Mouse (Mus musculus): ENCODE data around the gene Gpnmb. TPM values are rescaled to one million over a fixed set of nuclear protein-coding genes. Genes with fewer than 3 reads are reported as not detected.

The Gpnmb gene
- polyA plus RNA-seq (2011; ENCODE audit: insufficient read length, low read depth, missing spikeins), result 29.1 and 33.1 TPM in 2 replicates

DNA sequence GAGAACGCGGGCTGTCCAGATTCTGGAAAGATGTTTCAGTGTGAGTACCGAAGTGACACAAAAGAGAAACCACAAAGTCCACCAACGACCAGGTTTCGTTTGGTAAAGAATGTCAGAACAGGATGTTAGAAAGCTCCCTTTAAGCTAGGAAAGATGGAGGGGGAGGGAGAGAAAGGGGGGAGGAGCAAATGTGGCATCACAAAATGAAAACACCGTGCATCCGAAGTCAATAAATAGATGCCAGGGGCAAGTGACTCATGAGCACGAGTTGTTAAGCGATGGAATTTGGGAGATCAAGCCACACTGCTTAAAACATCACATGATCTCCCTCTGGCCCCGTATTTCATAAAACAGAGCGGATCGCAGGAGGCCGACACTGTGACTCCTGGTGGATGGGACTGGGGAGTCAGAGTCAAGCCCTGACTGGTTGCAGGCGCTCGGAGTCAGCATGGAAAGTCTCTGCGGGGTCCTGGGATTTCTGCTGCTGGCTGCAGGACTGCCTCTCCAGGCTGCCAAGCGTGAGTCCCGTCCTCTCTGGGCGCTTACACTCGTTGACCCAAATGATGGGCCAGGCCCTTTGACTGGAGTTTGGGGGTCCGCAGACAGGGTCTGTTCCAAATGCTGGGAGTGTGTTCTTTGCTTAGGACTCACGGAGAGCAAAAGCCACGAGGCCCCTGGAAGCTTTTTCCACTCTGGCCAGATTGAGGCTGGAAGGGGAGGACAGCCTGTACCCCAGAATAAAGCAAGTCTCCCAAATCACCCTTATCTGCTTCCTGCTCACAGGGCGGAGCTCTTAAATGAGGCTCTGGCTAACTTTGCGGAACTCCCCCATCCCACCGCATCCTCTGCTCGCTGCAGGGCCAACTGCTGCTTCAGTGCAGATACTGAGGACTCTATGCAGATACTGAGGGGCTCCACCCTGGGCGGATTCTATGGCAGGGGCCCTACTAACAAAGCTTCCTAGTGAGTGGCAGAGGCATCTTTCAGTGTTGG lies at the start of gene Gpnmb:
TSS of gene Gpnmb (plus strand) at position 272 of the 993 bp plus-strand sequence.
- H3K4me3 ChIP-seq (ENCODE audit: insufficient read depth, low read length), result peak within 1 kb of the TSS; percentile 5
- no peak within 1 kb of the TSS for H3K27ac ChIP-seq (ENCODE audit: insufficient read depth, low read length)
- TF ChIP-seq CTCF (IDR thresholded peaks at IDR 0.05; ENCODE audit: borderline replicate concordance, insufficient read depth, low read length) (no peak), POLR2A (IDR thresholded peaks at IDR 0.05; ENCODE audit: low read depth, low read length) (no peak)
- H3K4me1 ChIP-seq (ENCODE audit: control insufficient read depth, insufficient read depth, low read length), result peaks cover 8% of the 10 kb centered on the region; the same call in 1 of the 2 replicates

DNA sequence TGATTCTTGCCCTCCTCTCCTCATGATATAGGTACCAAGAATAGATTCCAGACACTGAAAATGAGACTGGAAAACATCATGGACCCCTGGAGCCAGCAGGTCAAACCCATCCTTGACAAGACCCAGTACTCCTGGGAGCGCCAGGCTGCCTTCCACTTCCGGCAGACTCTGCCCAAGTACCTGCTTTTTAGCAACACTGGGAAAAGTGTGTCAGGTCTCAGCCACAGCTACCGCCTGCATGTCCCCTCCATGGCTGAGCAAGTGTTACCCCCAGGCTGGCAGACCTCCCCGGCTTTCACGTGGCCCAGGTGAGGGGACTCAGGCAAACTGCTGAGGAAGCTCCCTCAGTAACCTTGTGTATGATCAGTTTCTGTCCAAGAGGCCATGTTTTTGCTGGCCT lies 46.4 kb upstream of the Gpnmb start:
- no peaks in the 10 kb centered on the region for H3K4me1 ChIP-seq (ENCODE audit: control insufficient read depth, insufficient read depth, low read length)
- TF ChIP-seq POLR2A (IDR thresholded peaks at IDR 0.05; ENCODE audit: low read depth, low read length) (no peak), CTCF (IDR thresholded peaks at IDR 0.05; ENCODE audit: borderline replicate concordance, insufficient read depth, low read length) (no peak)
- H3K4me3 ChIP-seq (ENCODE audit: insufficient read depth, low read length), result no peak overlapping the region
- no peak overlapping the region for H3K27ac ChIP-seq (ENCODE audit: insufficient read depth, low read length)

DNA sequence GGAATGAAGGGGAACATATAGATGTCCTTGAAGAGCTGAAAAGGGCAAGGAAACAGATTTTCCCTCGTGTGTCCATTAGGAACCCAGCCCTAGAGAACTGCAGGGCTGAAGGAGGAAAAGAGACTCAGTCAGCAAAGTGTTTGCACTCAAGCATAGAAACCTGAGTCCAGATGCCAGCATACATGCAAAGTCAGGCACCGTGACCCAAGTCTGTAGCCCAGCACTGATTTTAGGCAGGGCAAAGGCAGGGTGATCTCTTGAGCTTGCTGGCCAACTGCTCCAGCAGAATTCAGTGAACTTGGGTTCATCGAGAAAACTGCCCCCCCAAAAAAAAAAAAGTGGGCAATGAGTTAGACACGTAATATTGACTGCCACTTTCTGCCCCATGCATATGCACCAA lies 44.4 kb upstream of the Gpnmb start:
- TF ChIP-seq CTCF (IDR thresholded peaks at IDR 0.05; ENCODE audit: borderline replicate concordance, insufficient read depth, low read length) (no peak), POLR2A (IDR thresholded peaks at IDR 0.05; ENCODE audit: low read depth, low read length) (no peak)
- no peak overlapping the region for H3K4me3 ChIP-seq (ENCODE audit: insufficient read depth, low read length)
- no peaks in the 10 kb centered on the region for H3K4me1 ChIP-seq (ENCODE audit: control insufficient read depth, insufficient read depth, low read length)
- no peak overlapping the region for H3K27ac ChIP-seq (ENCODE audit: insufficient read depth, low read length)

DNA sequence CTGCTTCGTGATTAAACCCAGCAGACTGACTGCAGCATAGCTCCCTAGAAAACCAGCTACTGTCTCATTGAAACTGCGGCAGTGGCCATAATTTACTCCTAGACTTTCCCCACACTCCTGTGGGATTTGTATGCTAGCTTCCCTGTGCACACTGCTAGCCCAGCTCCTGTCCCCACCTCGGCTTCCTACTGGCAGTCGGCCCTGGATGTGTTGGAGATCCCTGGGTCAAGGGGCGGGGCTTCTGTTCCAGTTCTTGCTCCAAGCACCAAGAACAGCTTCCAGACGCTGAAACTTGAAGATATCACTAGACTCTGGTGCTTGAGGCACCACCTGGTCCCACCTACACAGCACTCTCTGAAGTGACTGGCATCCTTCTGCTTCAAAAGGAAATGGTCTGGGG lies 38.2 kb upstream of the Gpnmb start:
- TF ChIP-seq POLR2A (IDR thresholded peaks at IDR 0.05; ENCODE audit: low read depth, low read length) (no peak), CTCF (IDR thresholded peaks at IDR 0.05; ENCODE audit: borderline replicate concordance, insufficient read depth, low read length) (no peak)
- Histone ChIP-seq H3K4me3 (ENCODE audit: insufficient read depth, low read length) (no peak overlapping the region), H3K4me1 (ENCODE audit: control insufficient read depth, insufficient read depth, low read length) (no peaks in the 10 kb centered on the region), H3K27ac (ENCODE audit: insufficient read depth, low read length) (no peak overlapping the region)

DNA sequence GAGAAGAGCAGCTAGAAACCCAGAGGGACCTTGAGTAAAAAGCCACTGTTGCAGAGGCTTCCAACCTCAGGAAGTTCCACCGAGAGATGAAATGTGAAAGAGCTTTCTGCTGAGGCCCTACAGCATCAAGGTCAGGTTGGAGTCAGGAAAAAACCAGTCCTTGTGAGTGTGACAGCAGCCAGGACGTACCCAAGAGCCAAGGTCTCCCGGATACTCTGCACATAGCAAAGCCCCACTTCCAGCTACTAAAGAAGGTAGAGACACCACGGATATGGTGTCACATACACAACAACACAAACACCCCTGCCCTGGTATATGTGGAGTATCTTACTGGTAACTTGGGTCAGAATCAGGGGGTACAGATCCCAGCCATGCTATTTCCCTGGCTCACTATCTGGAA lies 37.5 kb upstream of the Gpnmb start:
- no peak overlapping the region for H3K27ac ChIP-seq (ENCODE audit: insufficient read depth, low read length)
- TF ChIP-seq CTCF (IDR thresholded peaks at IDR 0.05; ENCODE audit: borderline replicate concordance, insufficient read depth, low read length) (no peak), POLR2A (IDR thresholded peaks at IDR 0.05; ENCODE audit: low read depth, low read length) (no peak)
- H3K4me1 ChIP-seq (ENCODE audit: control insufficient read depth, insufficient read depth, low read length), result no peaks in the 10 kb centered on the region
- no peak overlapping the region for H3K4me3 ChIP-seq (ENCODE audit: insufficient read depth, low read length)

DNA sequence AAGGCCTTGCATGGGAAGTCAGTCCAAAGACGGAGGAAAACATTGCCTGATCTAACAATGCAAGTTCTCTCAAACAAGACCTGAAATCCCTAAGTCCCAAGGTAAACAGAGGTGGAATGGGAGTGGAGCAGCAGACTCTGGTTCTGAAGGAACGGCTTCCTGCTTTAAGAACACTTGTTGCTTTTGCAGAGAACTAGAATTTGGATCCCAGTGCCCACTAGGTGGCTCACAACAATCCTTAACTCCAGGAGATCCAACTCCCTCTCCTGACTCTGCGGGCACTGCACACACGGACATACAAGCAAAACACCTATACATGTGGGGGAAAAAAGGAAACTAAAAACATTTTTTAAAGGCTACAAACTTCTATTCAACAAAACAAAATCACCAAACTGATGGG lies 33.0 kb upstream of the Gpnmb start:
- no peaks in the 10 kb centered on the region for H3K4me1 ChIP-seq (ENCODE audit: control insufficient read depth, insufficient read depth, low read length)
- no peak overlapping the region for H3K27ac ChIP-seq (ENCODE audit: insufficient read depth, low read length)
- H3K4me3 ChIP-seq (ENCODE audit: insufficient read depth, low read length), result no peak overlapping the region
- no peak for TF ChIP-seq CTCF (IDR thresholded peaks at IDR 0.05; ENCODE audit: borderline replicate concordance, insufficient read depth, low read length)

DNA sequence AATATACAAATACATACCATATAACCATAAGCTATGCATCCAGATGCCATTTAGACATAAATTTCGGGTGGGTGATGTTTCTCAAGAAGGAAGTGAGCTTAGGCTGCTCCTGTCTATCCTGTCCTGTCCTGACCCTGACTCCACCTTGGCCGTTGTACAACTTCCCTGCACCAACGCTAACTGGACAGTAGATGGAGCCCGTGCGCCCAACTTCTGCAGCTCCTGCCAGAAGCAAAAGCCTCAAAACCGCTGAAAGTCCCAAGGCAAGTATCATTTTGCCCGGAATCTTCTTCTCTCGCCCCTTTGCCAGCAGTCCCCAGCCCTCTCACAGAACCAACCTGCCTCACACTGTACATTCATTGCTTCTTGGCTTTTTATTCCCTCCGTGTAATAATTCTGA lies 28.4 kb upstream of the Gpnmb start:
- Histone ChIP-seq H3K4me1 (ENCODE audit: control insufficient read depth, insufficient read depth, low read length) (no peaks in the 10 kb centered on the region), H3K4me3 (ENCODE audit: insufficient read depth, low read length) (peak overlapping the region; percentile 35), H3K27ac (ENCODE audit: insufficient read depth, low read length) (no peak overlapping the region)
- TF ChIP-seq CTCF (IDR thresholded peaks at IDR 0.05; ENCODE audit: borderline replicate concordance, insufficient read depth, low read length) (peak; percentile 88; the same call in 1 of the 2 replicates), POLR2A (IDR thresholded peaks at IDR 0.05; ENCODE audit: low read depth, low read length) (no peak)

DNA sequence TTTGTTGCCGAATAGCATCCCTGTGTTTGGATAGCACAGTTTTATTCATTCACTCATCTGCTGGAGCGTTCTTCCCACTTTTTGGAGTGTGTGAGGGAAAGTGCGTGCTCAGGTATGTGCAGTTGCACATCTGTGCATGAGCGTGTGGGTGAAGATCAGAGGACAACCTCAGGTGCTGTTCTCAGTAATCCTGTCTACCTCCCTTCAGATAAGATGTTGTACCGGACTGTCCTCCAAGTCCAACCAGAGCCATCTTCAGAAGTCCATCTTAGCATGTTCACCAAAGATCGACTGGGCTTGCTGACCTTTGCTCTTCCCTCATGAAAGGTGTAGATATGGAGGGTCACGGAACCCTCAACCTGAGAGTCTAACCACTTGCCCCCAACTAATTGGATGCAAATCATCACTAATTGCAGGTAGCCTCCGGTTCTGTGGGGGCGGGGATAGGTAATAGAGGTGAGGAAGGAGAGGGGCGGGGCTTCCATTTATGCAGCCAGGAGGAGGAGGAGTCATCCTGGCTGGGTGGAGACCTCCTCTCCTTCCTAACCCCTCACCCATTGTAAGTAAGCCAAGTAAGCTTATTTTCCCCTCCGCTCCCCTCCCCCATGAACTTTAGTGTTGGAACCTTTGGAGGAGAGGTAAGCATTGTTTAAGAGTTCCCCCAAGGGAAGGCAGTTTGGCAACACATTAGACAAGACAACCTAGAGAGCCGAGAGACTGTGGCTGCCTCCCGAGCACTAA lies 27.8 kb upstream of the Gpnmb start:
- H3K4me1 ChIP-seq (ENCODE audit: control insufficient read depth, insufficient read depth, low read length), result no peaks in the 10 kb centered on the region
- H3K4me3 ChIP-seq (ENCODE audit: insufficient read depth, low read length), result peak overlapping the region; percentile 35
- no peak overlapping the region for H3K27ac ChIP-seq (ENCODE audit: insufficient read depth, low read length)
- no peak for TF ChIP-seq CTCF (IDR thresholded peaks at IDR 0.05; ENCODE audit: borderline replicate concordance, insufficient read depth, low read length)
- TF ChIP-seq POLR2A (IDR thresholded peaks at IDR 0.05; ENCODE audit: low read depth, low read length), result no peak

DNA sequence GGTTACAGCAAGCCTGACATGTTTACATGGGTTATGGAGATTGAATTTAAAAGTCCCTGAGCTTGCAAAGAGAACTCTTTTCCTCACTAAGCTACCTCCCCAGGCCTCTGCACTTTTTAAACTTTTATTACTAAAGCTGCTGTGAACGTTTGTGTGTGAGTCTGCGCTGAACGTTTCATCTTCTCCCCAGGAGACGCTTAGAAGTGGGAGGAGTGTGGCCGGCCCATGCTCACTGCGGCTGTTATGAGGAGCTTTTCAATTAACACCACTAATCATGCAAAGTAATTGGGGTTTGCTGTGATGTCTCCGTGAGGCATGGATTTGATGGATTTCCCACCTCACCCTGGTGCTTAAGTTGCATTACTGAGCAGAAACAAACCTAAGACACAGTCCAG lies 27.2 kb upstream of the Gpnmb start:
- H3K4me1 ChIP-seq (ENCODE audit: control insufficient read depth, insufficient read depth, low read length), result no peaks in the 10 kb centered on the region
- H3K4me3 ChIP-seq (ENCODE audit: insufficient read depth, low read length), result no peak overlapping the region
- TF ChIP-seq POLR2A (IDR thresholded peaks at IDR 0.05; ENCODE audit: low read depth, low read length) (no peak), CTCF (IDR thresholded peaks at IDR 0.05; ENCODE audit: borderline replicate concordance, insufficient read depth, low read length) (no peak)
- no peak overlapping the region for H3K27ac ChIP-seq (ENCODE audit: insufficient read depth, low read length)

DNA sequence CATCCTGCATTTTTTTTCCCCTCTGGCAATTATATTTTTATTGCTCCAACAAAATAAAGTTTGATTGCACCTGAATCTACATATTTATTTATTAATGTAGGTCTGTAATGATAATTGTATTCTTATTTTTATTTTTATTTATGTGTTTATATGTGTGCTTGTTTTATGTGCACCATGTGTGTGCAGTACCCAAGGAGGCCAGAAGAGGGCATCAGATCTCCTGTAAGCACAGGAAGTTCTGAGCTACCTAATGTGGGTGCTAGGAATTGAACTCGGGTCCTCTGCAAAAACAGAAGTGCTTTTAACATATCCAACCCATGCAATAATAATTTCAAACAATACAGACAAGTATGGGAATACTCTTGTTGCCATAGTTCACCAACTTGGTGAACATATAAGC lies 26.7 kb upstream of the Gpnmb start:
- TF ChIP-seq CTCF (IDR thresholded peaks at IDR 0.05; ENCODE audit: borderline replicate concordance, insufficient read depth, low read length), result no peak
- no peak for TF ChIP-seq POLR2A (IDR thresholded peaks at IDR 0.05; ENCODE audit: low read depth, low read length)
- no peaks in the 10 kb centered on the region for H3K4me1 ChIP-seq (ENCODE audit: control insufficient read depth, insufficient read depth, low read length)
- no peak overlapping the region for H3K27ac ChIP-seq (ENCODE audit: insufficient read depth, low read length)
- no peak overlapping the region for H3K4me3 ChIP-seq (ENCODE audit: insufficient read depth, low read length)
